Mouse (Mus musculus) brown adipose tissue, adult 24 weeks (tissue): ENCODE data around the gene Cmtm1. TPM values are rescaled to one million over a fixed set of nuclear protein-coding genes. Genes with fewer than 3 reads are reported as not detected.
"Not testable (repeated sequence)": the region's sequence is repeated elsewhere in the genome, so short reads cannot be mapped to it uniquely, and the experiment has no call there.

Source experiments
- H3K27ac ChIP-seq: fragments of 200-500 bp; replicated peaks from 2 replicates; pipeline ENCODE4 v1.5.1; 2012; ENCODE audit warnings: low read depth, mild to moderate bottlenecking, low read length
- H3K4me1 ChIP-seq: fragments of 200-500 bp; 2 replicates; pipeline ENCODE4 v1.6.1; 2012; ENCODE audit warnings: low read length, mixed read lengths; ENCODE audit not compliant: control insufficient read depth, insufficient read depth, insufficient read length
- H3K4me3 ChIP-seq: fragments of 200-500 bp; 2 replicates; pipeline ENCODE4 v1.5.1; 2012; ENCODE audit warnings: low read depth, mild to moderate bottlenecking, low read length, moderate library complexity; ENCODE audit not compliant: insufficient read depth
- polyA plus RNA-seq: library from polyadenylated mRNA; stranded (reverse); fragments of >200 nt; gene quantifications from 2 replicates; pipeline ENCODE4 v1.2.4, GENCODE M21; 2012; ENCODE audit not compliant: missing spikeins, insufficient read depth, insufficient read length

Cmtm1 gene
- polyA plus RNA-seq, 1 experiment, result not detected

DNA sequence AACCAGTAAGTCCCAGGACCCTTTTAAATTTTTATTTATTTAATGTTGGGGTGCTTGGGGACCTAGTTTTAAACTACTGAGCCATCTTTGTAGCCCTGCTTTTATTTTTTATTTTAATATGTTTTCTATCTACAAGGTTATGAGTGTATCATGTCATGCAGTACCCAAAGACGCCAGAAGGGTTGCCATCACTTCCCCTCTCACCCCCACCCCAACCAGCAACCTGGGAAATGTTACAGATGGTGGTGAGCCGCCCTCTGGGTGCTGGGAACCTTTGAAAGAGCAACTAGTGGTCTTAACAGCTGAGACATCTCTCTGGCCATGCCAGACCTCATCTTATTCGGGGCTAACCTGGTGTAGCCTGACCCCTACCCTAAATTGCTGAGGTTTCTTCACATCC is 27.9 kb upstream of the Cmtm1 start:
- Histone ChIP-seq H3K4me1 (peaks cover 6% of the 10 kb centered on the region; the same call in 1 of the 2 replicates), H3K27ac (no peak overlapping the region), H3K4me3 (no peak overlapping the region)

DNA sequence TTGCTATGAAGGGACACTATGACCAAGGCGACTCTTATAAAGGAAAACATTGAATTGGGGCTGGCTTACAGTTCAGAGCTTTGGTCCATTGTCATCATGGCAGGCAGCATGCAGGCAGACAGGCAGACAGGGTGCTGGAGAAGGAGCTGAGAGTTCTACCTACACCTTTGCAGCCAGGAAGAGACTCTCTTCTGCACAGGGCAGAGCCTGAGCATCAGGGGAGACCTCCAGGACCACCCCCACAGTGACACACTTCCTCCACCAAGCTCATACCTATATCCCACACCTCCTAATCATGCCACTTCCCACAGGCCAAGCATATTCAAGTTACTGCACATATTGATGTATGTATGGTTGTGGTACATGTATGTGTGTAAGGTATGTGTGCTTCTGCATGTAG is 26.9 kb upstream of the Cmtm1 start:
- Histone ChIP-seq H3K4me3 (no peak overlapping the region), H3K27ac (no peak overlapping the region), H3K4me1 (peaks cover 6% of the 10 kb centered on the region; the same call in 1 of the 2 replicates)

DNA sequence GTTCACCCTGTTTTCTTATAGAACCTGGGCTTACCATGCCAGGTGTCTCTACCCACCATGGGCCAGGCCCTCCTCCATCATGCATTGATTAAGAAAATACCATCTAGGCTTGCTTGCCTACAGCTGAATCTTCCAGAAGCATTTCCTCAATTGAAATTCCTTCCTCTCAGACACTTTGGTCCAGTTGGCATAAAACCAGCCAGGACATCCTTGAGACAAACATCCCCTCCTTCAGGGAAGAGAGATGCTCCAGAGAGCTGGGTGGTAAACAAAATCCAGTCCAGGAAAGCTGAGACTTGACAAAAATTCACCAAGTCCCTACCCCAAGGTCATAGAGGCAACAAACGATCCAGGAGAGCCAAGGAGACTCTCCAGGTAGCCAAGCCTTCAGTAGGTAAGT is 24.3 kb upstream of the Cmtm1 start:
- Histone ChIP-seq H3K4me3 (no peak overlapping the region), H3K27ac (peak overlapping the region; percentile 90), H3K4me1 (peaks cover 6% of the 10 kb centered on the region; the same call in 1 of the 2 replicates)

DNA sequence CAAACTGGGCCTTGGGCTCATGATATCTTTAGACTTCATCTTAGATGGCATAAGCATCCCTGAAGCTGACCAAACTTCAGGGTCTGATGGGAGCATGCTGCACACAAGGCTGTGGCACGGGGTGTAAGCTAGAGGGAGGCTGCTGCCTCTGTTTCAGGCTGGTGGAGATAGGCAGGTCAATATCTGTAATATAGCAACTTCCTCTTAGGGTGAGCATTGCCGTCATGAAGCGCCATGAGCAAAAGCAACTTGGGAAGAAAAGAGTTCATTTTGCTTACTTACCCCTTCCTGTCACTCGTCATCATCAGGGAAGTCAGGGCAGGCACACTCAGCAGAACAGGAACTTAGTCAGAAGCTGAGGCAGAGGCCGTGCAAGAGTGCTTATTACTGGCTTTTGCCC is 23.8 kb upstream of the Cmtm1 start:
- Histone ChIP-seq H3K27ac (peak overlapping the region; percentile 90), H3K4me3 (no peak overlapping the region)

DNA sequence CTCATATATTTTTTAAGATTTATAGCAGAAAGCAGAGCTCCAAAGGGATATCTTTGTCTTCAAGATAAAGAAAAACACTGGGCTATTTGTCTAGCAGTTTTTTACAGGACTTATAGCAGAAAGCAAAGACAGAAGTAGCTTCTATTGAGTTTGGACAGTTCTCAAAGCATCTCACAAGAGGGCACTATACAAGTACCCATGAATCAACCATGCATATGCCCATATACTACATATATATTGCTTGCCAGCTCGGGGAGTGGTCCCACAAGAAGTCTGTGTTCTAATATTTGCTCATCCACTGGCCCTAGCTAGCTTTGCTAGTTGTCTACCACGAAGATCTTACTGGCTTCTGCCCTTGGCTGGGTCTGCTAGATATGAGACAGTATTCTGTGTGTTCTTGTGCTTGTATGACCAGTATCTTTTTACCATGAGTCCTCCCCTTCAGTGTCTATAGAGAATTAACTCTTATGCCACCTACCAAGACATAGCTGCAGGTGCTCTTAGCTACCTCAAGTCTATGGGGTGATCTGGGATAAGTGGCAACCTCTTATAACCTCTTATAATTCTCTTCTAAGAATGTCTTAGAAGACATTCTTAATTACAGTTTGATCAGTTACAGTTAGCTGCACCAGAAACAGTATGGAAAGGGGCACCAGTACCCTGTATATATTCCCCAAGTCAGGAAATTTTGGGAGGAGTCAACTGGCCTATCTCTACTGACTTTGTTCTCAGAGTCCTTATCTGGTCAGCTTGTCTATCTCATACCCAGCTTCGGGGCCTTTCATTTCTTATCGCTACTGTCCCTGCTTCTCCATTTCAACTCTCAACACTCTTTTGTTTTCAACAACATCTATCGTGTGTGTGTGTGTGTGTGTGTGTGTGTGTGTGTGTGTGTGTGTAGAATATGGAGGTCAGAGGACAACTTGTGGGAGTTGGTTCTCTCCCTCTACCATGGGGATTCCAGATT is 23.0 kb upstream of the Cmtm1 start:
- Histone ChIP-seq H3K4me3 (no peak overlapping the region), H3K27ac (peak overlapping the region; percentile 90), H3K4me1 (peaks cover 6% of the 10 kb centered on the region; the same call in 1 of the 2 replicates)

More for the DNA sequence above, 23.8 kb upstream of the Cmtm1 start:
- H3K4me1 ChIP-seq, result peaks cover 6% of the 10 kb centered on the region; the same call in 1 of the 2 replicates

DNA sequence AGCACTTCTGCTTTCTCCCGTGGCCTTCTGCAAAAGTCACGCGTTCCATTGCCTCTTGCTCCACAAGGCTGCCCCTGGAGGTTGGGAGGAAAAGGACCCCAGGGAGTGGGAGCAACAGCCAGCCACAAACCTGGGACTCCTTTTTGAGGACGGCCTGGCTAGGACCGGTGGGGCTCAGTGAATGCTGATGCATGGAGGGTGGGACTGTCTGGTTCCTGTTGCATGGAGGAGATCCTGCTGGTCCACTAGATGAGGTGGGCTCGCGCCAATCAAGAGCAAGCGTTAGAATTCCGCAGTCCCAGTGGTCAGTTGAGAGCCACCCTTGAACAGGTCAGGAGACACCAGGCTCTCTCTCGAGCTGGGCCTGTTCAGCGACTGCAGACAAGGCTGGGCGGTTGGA is 12.0 kb upstream of the Cmtm1 start, which contains the start of gene Cmtm2b:
Gene Cmtm2b (plus strand): TSS at position 301 of the 400 bp plus-strand sequence.
- H3K4me3 ChIP-seq, H3K4me1 ChIP-seq, H3K27ac ChIP-seq: not testable (repeated sequence)

DNA sequence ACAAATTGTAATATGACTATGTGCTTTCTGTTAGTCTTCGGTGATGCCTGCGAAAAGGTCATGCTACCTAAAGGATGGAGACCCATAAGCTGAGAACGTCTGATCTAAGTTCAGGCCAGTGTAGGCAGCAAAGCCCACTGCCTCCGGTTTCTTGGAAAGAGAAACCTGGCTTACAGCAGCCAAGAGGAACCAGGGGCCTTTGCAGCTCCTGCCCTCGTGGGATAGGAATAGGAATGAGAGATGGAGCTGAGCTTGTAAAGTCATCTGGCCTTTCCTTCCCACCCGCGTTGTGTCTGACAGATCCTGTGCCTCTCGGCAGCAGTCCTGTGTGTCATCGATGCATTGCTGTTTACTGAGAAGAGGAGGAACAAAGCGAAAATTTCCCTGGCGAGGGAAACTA is 11.3 kb upstream of the Cmtm1 start, which contains the start of gene Gm11020:
Gene Gm11020 (plus strand): TSS at position 301 of the 400 bp plus-strand sequence.
- H3K27ac ChIP-seq, H3K4me1 ChIP-seq, H3K4me3 ChIP-seq: not testable (repeated sequence)

DNA sequence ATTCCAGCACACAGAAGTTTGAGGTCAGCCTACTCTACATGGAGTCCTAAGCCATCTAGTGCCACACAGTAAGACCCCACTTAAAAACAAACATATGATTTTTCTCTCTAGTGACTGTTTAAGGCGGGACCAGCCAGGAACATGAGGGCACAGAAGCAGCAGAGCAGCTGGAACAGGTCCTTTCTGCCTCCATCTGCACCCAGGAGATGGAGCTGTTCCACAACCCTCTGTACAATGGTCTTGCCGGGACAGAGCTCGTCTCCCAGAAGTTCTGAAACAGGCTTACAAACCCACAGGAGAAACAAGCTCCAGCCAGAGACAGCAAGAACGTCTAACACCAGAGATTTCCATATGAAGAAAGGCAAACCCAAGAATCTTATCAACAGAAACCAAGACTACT is 3.4 kb upstream of the Cmtm1 start:
- Histone ChIP-seq H3K4me3 (no peak overlapping the region), H3K4me1 (no peaks in the 10 kb centered on the region), H3K27ac (no peak overlapping the region)

DNA sequence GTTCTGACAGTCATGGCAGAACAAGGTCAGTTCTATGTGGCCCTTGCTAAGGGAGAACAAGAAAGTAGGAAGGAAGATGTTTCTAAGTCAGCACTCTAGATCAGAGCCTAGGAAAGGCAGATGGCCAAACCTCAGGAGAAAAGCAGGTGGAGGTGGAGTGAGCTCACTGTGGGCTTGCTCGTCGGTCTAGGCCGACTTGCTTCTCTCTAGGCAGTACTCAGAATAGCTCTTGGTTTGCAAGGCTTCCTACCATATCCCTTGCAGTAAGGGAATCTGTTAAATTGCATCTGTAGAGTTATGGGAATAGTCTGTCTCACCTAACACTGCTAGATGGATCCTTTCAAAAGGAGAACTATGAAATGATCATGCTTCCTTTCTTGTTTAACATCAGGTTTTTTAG is 2.1 kb upstream of the Cmtm1 start:
- not testable (repeated sequence) for H3K27ac ChIP-seq, H3K4me1 ChIP-seq, H3K4me3 ChIP-seq

DNA sequence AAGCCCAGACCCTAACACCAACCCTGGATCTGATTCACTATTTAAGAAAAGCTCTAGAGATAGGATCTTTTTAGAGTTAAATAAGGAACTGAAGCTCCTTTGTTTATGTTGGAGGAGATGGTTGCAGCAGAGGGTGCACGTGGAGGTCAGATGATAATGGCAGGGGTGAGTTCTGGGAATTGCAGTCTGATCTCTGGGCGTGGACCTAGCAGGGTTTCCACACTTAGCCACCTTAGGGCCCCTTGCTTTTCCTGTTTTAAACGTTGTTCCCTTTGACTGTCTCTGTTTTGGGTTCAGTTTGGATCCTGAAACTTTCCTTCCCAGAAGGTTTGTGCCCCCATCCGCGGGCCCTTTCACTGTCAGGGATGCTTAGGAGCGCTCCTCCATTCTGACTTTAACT is 1.6 kb downstream of the Cmtm1 start:
- not testable (repeated sequence) for H3K27ac ChIP-seq, H3K4me1 ChIP-seq, H3K4me3 ChIP-seq

DNA sequence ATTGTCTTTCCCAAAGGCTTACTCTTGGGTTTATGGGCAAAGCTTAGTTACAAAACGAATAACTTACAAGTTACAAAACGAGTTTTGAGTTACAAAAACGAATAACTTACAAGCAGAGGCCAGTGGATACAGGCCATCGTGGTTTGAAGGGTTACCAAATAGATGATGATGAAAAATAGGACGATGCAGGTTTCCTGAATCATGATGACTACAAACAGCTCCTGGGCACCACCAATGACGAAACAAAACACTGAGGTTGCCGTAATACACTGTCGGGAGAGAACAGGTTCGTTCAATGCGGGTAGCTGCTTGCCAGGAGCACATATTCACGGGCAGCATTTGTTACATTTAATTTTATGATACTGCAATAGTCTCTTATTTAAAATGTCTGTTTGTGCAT is 5.0 kb downstream of the Cmtm1 start:
- no peaks in the 10 kb centered on the region for H3K4me1 ChIP-seq

DNA sequence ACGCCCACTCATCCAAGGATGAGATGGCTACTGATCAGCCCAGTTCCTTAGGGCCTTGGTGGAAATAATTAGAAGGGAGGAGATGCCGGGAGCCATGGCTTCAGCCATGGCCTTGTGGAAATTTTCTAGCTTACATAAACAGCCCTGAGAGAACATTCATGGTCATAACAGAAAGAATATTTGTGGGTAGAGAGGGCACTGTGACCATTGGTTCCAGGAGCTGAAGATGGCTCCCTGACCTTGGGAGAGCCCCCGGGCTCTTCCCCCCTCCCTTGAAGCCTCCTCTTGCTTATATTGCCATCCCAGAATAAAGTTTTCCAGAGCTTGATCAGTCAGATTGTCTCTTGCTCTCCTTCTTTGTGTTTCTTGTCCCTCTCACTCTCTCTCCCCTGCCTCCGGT is 7.4 kb downstream of the Cmtm1 start:
- H3K27ac ChIP-seq, H3K4me1 ChIP-seq, H3K4me3 ChIP-seq: not testable (repeated sequence)

More for the DNA sequence above, 5.0 kb downstream of the Cmtm1 start:
- no peak overlapping the region for H3K27ac ChIP-seq
- H3K4me3 ChIP-seq, result no peak overlapping the region

DNA sequence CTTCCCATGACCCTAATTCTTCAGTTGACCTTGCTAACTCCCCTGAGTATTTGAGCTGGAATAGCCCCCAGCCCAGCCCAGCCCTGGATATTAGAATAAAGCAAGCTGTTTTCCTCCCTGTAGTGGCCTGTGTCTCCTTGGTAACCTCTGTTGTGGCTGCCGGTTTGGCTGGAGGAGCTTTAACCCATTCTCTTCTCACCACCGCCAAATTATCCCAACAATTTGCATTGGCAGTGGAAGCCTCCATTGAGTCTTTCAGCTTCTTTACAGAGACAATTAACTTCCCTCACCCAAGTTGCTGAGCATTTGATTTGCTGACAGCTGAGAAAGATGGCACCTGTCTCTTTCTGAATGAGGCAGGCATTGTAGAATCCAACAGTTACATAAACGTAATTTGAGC is 8.4 kb downstream of the Cmtm1 start:
- not testable (repeated sequence) for H3K4me3 ChIP-seq, H3K27ac ChIP-seq, H3K4me1 ChIP-seq

DNA sequence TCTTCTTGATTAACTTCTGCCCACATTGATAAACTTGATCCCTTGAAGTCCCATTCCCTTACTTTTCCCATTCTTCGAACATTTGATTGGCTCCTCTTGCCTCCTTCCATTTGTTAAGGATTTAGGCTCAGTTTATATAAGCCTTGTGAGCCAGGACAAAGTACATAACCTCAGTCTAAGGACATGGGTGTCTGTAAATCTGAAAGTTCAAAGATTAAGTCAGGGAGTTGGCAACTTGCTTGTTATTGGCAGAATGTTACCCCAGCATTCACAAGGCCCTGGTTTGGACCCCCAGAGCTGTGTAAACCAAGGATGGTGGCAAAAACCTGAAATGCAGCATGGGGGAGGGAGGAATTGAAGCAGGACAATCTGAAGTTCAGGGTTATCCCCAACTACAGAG is 15.5 kb downstream of the Cmtm1 start:
- no peaks in the 10 kb centered on the region for H3K4me1 ChIP-seq
- no peak overlapping the region for H3K4me3 ChIP-seq
- no peak overlapping the region for H3K27ac ChIP-seq

DNA sequence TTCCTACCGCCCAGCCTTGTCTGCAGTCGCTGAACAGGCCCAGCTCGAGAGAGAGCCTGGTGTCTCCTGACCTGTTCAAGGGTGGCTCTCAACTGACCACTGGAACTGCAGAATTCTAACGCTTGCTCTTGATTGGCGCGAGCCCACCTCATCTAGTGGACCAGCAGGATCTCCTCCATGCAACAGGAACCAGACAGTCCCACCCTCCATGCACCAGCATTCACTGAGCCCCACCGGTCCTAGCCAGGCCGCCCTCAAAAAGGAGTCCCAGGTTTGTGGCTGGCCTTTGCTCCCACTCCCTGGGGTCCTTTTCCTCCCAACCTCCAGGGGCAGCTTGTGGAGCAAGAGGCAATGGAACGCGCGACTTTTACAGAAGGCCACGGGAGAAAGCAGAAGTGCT is 16.9 kb downstream of the Cmtm1 start, which contains the start of gene Cmtm2a:
Gene Cmtm2a (minus strand): TSS at position 101 of the 400 bp plus-strand sequence.
- not testable (repeated sequence) for H3K4me3 ChIP-seq, H3K4me1 ChIP-seq, H3K27ac ChIP-seq
